Mouse (Mus musculus) liver, adult 2 months (tissue): ENCODE data around the gene B430306N03Rik. TPM values are rescaled to one million over a fixed set of nuclear protein-coding genes. Genes with fewer than 3 reads are reported as not detected.
"Not testable (repeated sequence)": the region's sequence is repeated elsewhere in the genome, so short reads cannot be mapped to it uniquely, and the experiment has no call there.

Source experiments
- DNase-seq: peaks from one replicate; pipeline ENCODE4 v3.0.0-alpha.2; 2011; ENCODE audit warnings: low read depth, low spot score; ENCODE audit errors: extremely low read depth
- H3K27ac ChIP-seq: fragments of 200-500 bp; replicated peaks from 2 replicates; pipeline ENCODE4 v1.5.1; 2012; ENCODE audit warnings: low read depth, mild to moderate bottlenecking, control low read depth, inconsistent platforms, low read length; ENCODE audit not compliant: insufficient read depth
- H3K27me3 ChIP-seq: fragments of 200-500 bp; 2 replicates; pipeline ENCODE4 v1.6.1; 2012; ENCODE audit warnings: mild to moderate bottlenecking, moderate library complexity, low read length, inconsistent platforms; ENCODE audit not compliant: control insufficient read depth, insufficient read depth
- H3K36me3 ChIP-seq: fragments of 200-500 bp; 2 replicates; pipeline ENCODE4 v1.6.1; 2012; ENCODE audit warnings: low read length, inconsistent platforms; ENCODE audit not compliant: control insufficient read depth, insufficient read depth
- H3K4me1 ChIP-seq: fragments of 200-500 bp; 2 replicates; pipeline ENCODE4 v1.6.1; 2011; ENCODE audit warnings: low read length; ENCODE audit not compliant: control insufficient read depth, insufficient read depth
- H3K4me3 ChIP-seq: fragments of 200-500 bp; 2 replicates; pipeline ENCODE4 v1.5.1; 2011; ENCODE audit warnings: low read depth, mild to moderate bottlenecking, control low read depth, low read length, moderate library complexity; ENCODE audit not compliant: insufficient read depth
- H3K79me2 ChIP-seq: fragments of 200-500 bp; 2 replicates; pipeline ENCODE4 v1.6.1; 2012; ENCODE audit warnings: inconsistent platforms, mild to moderate bottlenecking, low read length, moderate library complexity; ENCODE audit not compliant: control insufficient read depth, insufficient read depth
- H3K9ac ChIP-seq: fragments of 200-500 bp; 2 replicates; pipeline ENCODE4 v1.6.1; 2012; ENCODE audit warnings: low read depth, mild to moderate bottlenecking, control low read depth, inconsistent platforms, low read length
- CTCF ChIP-seq: fragments of 200-500 bp; IDR thresholded peaks from 2 replicates; pipeline ENCODE4 v1.5.1; 2011; ENCODE audit warnings: low read depth, low read length, control low read depth
- POLR2A ChIP-seq: fragments of 200-500 bp; IDR thresholded peaks from 2 replicates; pipeline ENCODE4 v1.6.1; 2011; ENCODE audit warnings: low read length, control low read depth; ENCODE audit not compliant: insufficient read depth; ENCODE audit errors: extremely low read depth
- WGBS: fragments of 180-500 bp; shearing (Covaris S2); methylation state at CpG from one replicate; pipeline ENCODE4 v1.1.7; 2018; 5-methylcytosine and 5-hydroxymethylcytosine counted together
- polyA plus RNA-seq: library from polyadenylated mRNA; depleted of rRNA; stranded (reverse); fragments of >200 nt; gene quantifications from 2 replicates; pipeline ENCODE4 v1.2.3, GENCODE M21; 2012
- total RNA-seq: library from RNA; depleted of rRNA; stranded (reverse); fragments of >200 nt; gene quantifications from 2 replicates; pipeline ENCODE4 v1.2.3, GENCODE M21; 2014

The B430306N03Rik gene
- total and polyA plus RNA-seq, 2 experiments = 0.83 to 1.9 TPM

DNA sequence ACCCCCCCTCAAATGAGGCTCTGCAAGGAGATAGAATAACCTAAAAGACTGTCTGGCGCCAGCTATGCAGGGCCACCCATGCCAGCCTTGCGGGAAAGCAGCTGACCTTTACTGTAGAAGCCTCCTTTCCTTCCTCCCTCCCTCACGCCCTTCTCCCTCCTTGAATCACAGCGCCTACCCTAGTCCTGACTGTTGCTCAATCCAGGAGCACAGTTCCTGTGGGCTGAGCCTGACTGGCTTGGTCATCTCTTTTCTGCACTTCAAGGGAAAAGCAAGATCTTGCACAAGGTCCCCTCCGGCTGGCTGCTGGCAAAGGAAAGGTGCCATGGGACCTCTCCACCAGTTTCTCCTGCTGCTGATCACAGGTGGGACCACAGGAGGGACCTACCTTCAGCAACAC, 30.3 kb downstream of the B430306N03Rik start, which contains the start of gene Trem2:
Gene Trem2, plus strand, starts transcription at position 171 of the 400 bp plus-strand sequence.
- Histone ChIP-seq H3K4me1 (no peaks in the 10 kb centered on the region), H3K27me3 (no peaks in the 10 kb centered on the region), H3K27ac (no peak within 1 kb of the TSS), H3K79me2 (no peaks in the 10 kb centered on the region), H3K9ac (no peak within 1 kb of the TSS), H3K36me3 (no peaks in the 10 kb centered on the region), H3K4me3 (no peak within 1 kb of the TSS)
- TF ChIP-seq POLR2A (no peak), CTCF (no peak)
- WGBS = 61% methylated on average over 5 of the region's 5 CpGs
- no peak for DNase-seq

DNA sequence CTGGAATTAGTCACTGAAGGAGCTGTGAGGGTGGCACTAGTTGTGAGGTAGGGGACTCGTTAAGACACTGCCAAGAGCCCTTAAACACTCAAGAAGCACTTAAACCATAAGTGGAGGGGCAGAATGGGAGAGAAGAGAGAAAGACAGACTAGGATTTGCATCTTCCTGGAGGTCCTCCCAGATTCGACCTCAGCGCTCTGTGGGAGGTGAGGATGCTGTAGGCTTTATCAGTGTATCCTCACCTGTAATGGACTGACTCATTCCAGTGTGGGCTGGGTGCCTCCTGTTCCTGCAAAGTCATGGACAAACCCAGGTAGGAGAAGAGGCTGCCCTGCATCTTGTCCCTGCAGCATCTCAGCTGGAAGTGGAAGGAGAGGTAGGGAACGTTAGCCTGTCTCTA, 30.9 kb downstream of the B430306N03Rik start:
- TF ChIP-seq POLR2A (no peak), CTCF (no peak)
- Histone ChIP-seq H3K9ac (no peak overlapping the region), H3K27ac (no peak overlapping the region), H3K4me3 (no peak overlapping the region), H3K79me2 (no peaks in the 10 kb centered on the region), H3K4me1 (no peaks in the 10 kb centered on the region), H3K36me3 (no peaks in the 10 kb centered on the region), H3K27me3 (no peaks in the 10 kb centered on the region)
- WGBS = 65% methylated on average over 4 of the region's 4 CpGs
- no peak for DNase-seq

DNA sequence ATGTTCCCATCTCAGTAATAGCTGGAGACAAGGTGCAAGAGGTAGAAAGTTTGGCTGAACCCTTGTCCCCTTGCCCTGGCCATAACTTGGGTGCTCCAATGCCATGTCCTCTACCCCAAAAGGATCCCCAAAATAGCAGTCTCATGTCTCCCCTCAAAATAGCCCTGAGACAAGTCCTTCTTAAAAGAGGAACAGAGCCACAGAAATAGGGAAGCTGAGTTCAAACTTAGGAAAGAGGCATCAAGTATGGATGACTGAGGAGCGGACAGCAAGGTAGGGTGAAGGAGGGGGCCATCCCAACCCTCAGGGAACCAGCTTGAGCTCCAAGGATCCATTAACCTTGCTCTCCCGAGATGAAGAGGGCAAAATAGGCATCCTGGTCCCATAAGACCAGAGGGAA, 31.3 kb downstream of the B430306N03Rik start:
- Histone ChIP-seq H3K27ac (no peak overlapping the region), H3K4me3 (no peak overlapping the region), H3K27me3 (no peaks in the 10 kb centered on the region), H3K36me3 (no peaks in the 10 kb centered on the region), H3K79me2 (no peaks in the 10 kb centered on the region), H3K9ac (no peak overlapping the region), H3K4me1 (no peaks in the 10 kb centered on the region)
- DNase-seq = peak; percentile 14
- TF ChIP-seq CTCF (no peak), POLR2A (no peak)
- WGBS = 63% methylated on average over 2 of the region's 2 CpGs

DNA sequence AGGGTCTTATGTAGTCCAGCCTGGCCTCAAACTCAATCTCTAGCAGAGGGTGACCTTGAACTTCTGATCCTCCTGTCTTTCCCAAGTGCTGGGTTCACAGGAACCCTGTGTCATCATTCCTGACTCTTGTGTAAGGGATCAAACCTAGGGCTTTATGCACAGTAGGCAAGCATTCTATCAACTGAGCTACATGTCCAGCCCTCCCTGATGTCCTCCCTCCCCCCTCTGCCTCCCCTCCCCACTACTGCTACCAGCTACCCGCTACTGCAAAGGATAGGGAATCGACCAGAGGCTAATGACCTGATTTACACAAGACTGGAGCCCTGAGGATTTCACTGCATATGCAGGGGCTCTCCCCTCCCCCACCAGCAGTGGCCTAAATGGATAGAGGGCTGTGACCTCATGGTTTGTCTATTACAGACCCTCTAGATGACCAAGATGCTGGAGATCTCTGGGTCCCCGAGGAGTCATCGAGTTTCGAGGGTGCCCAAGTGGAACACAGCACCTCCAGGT, 34.8 kb downstream of the B430306N03Rik start:
- no peak for DNase-seq
- WGBS = 68% methylated on average over 5 of the region's 5 CpGs
- TF ChIP-seq CTCF (no peak), POLR2A (no peak)

GRCm38 (mm10) chr17:48352976-48353375, 37.0 kb downstream of the B430306N03Rik start:
- H3K27me3 ChIP-seq, DNase-seq, H3K4me3 ChIP-seq, H3K4me1 ChIP-seq, H3K27ac ChIP-seq, H3K36me3 ChIP-seq, H3K79me2 ChIP-seq, H3K9ac ChIP-seq: not testable (repeated sequence)
- 83% methylated on average over 7 of the region's 7 CpGs for WGBS

More for the DNA sequence above, 34.8 kb downstream of the B430306N03Rik start:
- Histone ChIP-seq H3K27ac (no peak overlapping the region), H3K9ac (no peak overlapping the region), H3K27me3 (no peaks in the 10 kb centered on the region), H3K36me3 (no peaks in the 10 kb centered on the region), H3K4me1 (no peaks in the 10 kb centered on the region), H3K79me2 (no peaks in the 10 kb centered on the region), H3K4me3 (no peak overlapping the region)

- no peak overlapping the region for H3K27ac ChIP-seq
- TF ChIP-seq CTCF (no peak), POLR2A (no peak)
- WGBS = 80% methylated on average over 3 of the region's 3 CpGs
Observed at GRCm38 (mm10) chr17:48355822-48356221, 39.9 kb downstream of the B430306N03Rik start.

More at GRCm38 (mm10) chr17:48355822-48356221, 39.9 kb downstream of the B430306N03Rik start:
- no peak overlapping the region for H3K9ac ChIP-seq
- no peaks in the 10 kb centered on the region for H3K4me1 ChIP-seq
- no peak overlapping the region for H3K4me3 ChIP-seq
- no peaks in the 10 kb centered on the region for H3K36me3 ChIP-seq
- H3K79me2 ChIP-seq = no peaks in the 10 kb centered on the region
- no peaks in the 10 kb centered on the region for H3K27me3 ChIP-seq
- no peak for DNase-seq
